Mouse (Mus musculus) frontal cortex, postnatal 36 days (tissue): ENCODE data around the gene Fam168b.

ENCODE experiments used
- DNase-seq, 2 experiments: peaks; one replicate each; pipeline ENCODE4 v3.0.0; 2022; ENCODE audit warnings: low spot score in 2 of 2

The Fam168b gene

DNA sequence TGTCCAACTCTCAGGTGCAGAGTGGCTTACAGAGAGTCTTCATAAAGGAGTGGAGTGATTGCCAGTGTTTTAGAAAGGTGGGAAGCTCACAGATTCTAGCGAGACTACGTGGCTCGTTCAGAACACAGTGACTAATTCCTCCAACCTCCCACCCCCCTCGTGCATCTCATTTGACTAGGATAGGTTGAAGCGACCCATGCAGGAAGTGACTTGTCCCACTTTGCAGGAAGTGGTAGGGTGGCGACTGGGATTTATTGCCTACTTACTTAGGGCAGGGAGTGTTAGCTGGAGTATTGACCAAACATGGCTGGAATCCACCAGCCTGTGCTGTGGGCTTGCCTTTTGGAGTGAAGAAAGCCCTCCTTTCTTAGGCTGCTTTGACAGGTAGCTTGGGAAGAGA, 8.7 kb upstream of the Fam168b start:
- peak in 1 of 2 experiments; percentile 21 for DNase-seq

GRCm38 (mm10) chr1:34850343-34851136, 7.7 kb upstream of the Fam168b start:
- DNase-seq = no peak

- DNase-seq = peak; percentile 86 to 91
Measured at GRCm38 (mm10) chr1:34849745-34850342, 7.0 kb upstream of the Fam168b start, which contains the start of gene Plekhb2. Plekhb2 (plus strand) TSS chr1:34849976.

GRCm38 (mm10) chr1:34847070-34847469, 4.2 kb upstream of the Fam168b start:
- DNase-seq = no peak

- peak in 1 of 2 experiments; percentile 45 for DNase-seq
Measured at GRCm38 (mm10) chr1:34842389-34842861, 440 bp downstream of the Fam168b start.

- DNase-seq = no peak
Measured at GRCm38 (mm10) chr1:34841709-34842388, 1.0 kb downstream of the Fam168b start.

DNA sequence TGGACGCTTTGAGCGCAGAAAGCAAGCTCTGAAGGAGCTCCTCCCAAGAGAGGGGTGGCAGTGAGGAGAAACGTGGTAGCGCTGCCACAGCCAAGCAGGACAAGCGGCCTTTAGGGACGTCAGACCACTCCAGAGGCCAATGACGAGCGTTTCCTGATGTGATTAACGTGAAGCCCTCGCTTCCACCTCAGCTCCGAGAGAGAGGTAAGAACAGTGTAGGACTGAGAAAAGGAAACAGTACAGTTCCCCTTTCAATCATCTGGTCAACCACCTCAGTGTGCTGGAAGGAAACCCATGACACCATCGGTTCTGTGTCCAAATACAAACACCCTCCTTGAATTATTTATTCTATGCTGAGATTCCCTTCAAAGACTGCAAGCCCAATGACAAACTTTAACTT, 3.6 kb downstream of the Fam168b start:
- DNase-seq = no peak

DNA sequence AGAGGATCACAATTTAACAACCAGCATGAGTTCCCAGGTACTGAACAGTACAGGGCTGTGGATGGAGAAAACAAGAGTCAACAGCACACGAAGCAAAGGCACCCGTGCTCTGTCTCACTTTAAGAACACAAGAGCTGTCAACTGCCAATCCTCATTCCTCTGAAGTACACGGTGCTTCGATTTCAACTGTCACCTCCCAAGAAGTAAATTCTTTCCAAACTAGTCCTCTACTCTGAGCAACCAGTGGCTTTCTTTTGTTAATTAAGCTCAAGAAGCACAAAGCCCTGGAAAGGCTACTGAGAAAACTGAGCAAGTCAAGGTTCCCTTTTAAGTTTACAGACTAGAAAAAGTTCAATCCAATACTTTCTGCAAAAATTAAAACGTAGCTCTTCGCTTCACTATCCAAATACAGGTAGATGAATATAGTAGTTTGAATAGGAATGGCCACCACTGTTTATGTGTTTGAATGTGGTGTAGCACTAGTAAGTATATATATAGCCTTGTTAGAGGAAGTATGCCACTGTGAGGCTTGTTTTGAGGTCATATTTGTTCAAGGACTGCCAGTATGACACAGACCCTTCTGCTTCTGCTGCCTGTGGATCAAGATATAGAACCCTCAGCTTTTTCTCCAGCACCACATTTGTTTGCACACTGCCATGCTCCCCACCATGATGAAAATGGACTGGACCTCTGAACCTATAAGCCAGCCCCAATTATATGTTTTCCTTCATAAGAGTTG, 4.7 kb downstream of the Fam168b start:
- no peak for DNase-seq

DNA sequence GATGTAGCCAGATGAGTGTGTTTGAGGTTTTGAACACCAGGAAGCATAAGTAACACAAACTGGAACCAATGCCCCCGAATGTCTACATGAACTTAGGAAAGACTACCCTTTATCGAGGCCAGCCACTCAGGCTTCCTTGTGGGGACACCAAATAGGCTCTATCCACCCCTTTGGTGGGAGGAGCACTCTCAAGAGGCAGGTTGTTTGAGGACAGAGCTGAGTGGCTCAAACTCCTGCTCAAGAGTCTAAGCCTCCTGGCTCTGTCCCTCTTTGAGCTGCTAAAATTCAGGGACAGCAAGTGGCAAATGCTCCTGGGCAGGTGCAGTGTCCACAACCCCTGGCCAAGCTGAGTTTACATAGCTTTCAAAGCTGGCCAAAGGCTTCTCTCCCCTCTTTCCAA, 8.0 kb downstream of the Fam168b start:
- DNase-seq = no peak

DNA sequence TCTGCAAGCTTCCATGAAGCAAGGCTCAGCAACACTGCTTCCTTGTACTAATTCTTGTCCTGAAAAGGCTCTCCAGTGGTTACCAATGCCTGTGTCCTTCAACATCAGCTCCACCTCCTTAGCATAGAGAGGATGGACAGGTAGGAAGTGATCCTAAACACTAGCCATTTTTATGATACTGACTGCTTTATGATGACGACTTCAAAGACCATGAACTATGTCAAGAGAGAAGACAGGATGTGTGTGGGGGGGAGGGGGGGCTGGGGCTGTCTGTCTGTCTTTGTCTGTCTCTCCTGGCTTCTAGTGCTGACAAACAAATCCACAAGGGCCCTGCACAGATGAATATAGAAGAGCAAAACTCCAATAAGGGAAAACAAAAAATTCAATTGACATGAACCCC, 11.5 kb downstream of the Fam168b start:
- DNase-seq = no peak

- DNase-seq = no peak
Measured at GRCm38 (mm10) chr1:34830934-34831333, 11.9 kb downstream of the Fam168b start.

- no peak for DNase-seq
Measured at GRCm38 (mm10) chr1:34828528-34829294, 14.2 kb downstream of the Fam168b start.

GRCm38 (mm10) chr1:34827900-34828299, 15.0 kb downstream of the Fam168b start:
- no peak for DNase-seq

DNA sequence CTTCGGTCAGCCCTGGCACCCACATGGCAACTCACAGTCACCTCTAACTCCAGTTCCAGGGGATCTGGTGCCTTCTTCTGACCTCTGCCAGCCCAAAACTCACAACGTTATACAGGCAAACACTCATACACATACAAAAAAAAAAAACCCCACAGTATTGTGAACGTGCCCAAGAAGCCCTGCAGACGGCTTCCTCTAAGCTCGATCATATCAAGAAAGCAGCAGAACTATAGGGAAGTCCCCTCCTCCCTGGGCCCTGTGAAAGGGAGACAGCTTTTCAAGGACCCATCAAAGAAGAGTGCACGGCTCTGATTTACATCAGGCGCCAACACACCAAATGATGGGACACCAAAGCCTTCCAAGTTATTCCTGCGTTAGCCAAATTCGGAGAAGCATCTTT, 17.0 kb downstream of the Fam168b start:
- no peak for DNase-seq

GRCm38 (mm10) chr1:34824208-34824607, 18.7 kb downstream of the Fam168b start:
- DNase-seq = no peak

DNA sequence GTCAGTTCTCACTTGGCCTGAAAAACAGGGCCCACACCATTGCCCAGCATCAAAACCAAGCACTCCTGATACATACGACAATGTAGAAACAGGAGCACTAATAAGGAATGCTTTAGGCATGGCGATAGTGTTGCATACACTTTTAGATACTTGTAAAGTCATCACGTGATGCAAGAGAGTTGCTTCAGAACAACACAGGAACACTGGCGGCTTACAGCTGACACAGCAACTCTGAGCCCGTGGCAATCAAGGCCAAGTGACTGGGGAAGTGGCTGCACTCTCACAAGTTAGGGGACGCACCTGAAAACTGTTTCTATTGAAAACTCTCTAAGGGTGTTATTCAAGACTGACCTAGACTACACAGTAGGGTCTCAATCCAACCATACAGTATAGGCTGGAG, 19.5 kb downstream of the Fam168b start:
- DNase-seq = no peak

- no peak for DNase-seq
Measured at GRCm38 (mm10) chr1:34822746-34823145, 20.1 kb downstream of the Fam168b start.

GRCm38 (mm10) chr1:34822003-34822402, 20.9 kb downstream of the Fam168b start:
- DNase-seq = no peak

DNA sequence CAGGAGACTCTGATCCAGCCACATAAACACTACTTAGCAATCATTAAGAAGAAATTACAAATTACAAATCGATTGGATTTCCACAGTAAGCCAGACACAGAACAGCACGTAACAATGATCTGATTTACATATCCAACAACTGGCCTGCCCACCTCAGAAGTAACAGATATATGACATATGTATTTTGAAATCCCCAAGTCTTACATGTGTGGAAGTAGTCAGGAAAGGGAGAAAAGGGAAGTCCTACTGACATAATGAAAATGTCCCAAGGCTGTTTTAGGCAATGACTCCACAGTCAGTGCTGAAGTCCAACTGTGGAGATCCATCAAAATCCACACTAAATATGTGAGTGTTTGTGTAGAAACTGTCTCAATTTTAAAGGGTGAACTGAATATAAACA, 21.5 kb downstream of the Fam168b start:
- no peak for DNase-seq

- DNase-seq = no peak
Measured at GRCm38 (mm10) chr1:34819225-34819910, 23.5 kb downstream of the Fam168b start.

DNA sequence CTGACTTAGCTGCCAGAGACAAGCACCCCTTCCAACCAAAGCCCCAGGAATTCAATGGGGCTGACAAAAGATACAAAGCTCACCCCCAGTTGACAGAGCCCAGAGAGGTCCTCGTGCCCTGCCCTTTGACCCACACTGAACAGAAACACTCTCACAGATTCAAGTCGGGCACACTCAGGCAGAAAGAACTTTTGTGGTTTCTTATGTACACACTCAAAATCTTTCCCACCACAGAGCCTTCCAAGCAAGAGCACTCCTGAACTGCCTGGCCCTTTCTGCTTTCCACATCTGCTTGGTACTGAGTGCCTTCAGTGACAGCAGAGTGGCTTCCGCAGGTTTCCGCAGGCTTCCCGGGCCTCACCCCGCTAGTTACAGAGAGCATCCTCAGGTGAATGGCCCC, 27.0 kb downstream of the Fam168b start:
- no peak for DNase-seq
